Mouse (Mus musculus): ENCODE results near the gene Serhl. TPM values are rescaled to one million over a fixed set of nuclear protein-coding genes. Genes with fewer than 3 reads are reported as not detected.

The Serhl gene
- polyA plus RNA-seq, 1 experiment from 2014 or later, result 45.6 TPM

GRCm38 (mm10) chr15:83107814-83108213, 18.5 kb downstream of the Serhl start:
- Histone ChIP-seq H3K9ac (ENCODE audit: low read length) (no peak overlapping the region), H3K9me3 (ENCODE audit: control insufficient read depth, low read length) (no peaks in the 10 kb centered on the region), H3K4me2 (ENCODE audit: low read depth, severe bottlenecking) (no peak overlapping the region), H3K36me3 (ENCODE audit: control insufficient read depth, insufficient read depth, low read length) (no peaks in the 10 kb centered on the region), H3K4me3 (ENCODE audit: low read depth, low read length) (no peak overlapping the region), H3K27ac (replicated peaks; ENCODE audit: low read depth, low read length) (no peak overlapping the region), H3K4me1 (ENCODE audit: control insufficient read depth, insufficient read depth, low read length) (no peaks in the 10 kb centered on the region), H3K27me3 (ENCODE audit: control insufficient read depth, insufficient read depth, low read length) (no peaks in the 10 kb centered on the region)
- ATAC-seq (ENCODE audit: insufficient number of reproducible peaks, low FRiP score, low TSS enrichment, low read depth), result no peak
- WGBS, result 67% methylated on average over 6 of the region's 6 CpGs
- no peak for DNase-seq (ENCODE audit: low spot score)

- ATAC-seq (ENCODE audit: insufficient number of reproducible peaks, low FRiP score, low TSS enrichment, low read depth) (no peak), DNase-seq (ENCODE audit: low spot score) (no peak)
- WGBS, result 60% methylated on average over 6 of the region's 6 CpGs
Measured at GRCm38 (mm10) chr15:83111290-83111689, 22.0 kb downstream of the Serhl start.

GRCm38 (mm10) chr15:83111874-83112273, 22.6 kb downstream of the Serhl start:
- H3K4me2 ChIP-seq (ENCODE audit: low read depth, severe bottlenecking), result no peak overlapping the region
- 0 out of 2 replicates have a peak, but pooled peaks cover 2% of the 10 kb centered on the region for H3K4me1 ChIP-seq (ENCODE audit: control insufficient read depth, insufficient read depth, low read length)
- no peak for ATAC-seq (ENCODE audit: insufficient number of reproducible peaks, low FRiP score, low TSS enrichment, low read depth)
- no peaks in the 10 kb centered on the region for H3K36me3 ChIP-seq (ENCODE audit: control insufficient read depth, insufficient read depth, low read length)
- DNase-seq (ENCODE audit: low spot score), result no peak
- H3K27me3 ChIP-seq (ENCODE audit: control insufficient read depth, insufficient read depth, low read length), result no peaks in the 10 kb centered on the region
- H3K4me3 ChIP-seq (ENCODE audit: low read depth, low read length), result no peak overlapping the region
- H3K9ac ChIP-seq (ENCODE audit: low read length), result no peak overlapping the region
- WGBS, result 75% methylated on average over 7 of the region's 7 CpGs
- no peaks in the 10 kb centered on the region for H3K9me3 ChIP-seq (ENCODE audit: control insufficient read depth, low read length)
- no peak overlapping the region for H3K27ac ChIP-seq (replicated peaks; ENCODE audit: low read depth, low read length)

More at GRCm38 (mm10) chr15:83111290-83111689, 22.0 kb downstream of the Serhl start:
- 0 out of 2 replicates have a peak, but pooled peaks cover 2% of the 10 kb centered on the region for H3K4me1 ChIP-seq (ENCODE audit: control insufficient read depth, insufficient read depth, low read length)
- H3K9ac ChIP-seq (ENCODE audit: low read length), result no peak overlapping the region
- H3K4me2 ChIP-seq (ENCODE audit: low read depth, severe bottlenecking), result no peak overlapping the region
- no peaks in the 10 kb centered on the region for H3K27me3 ChIP-seq (ENCODE audit: control insufficient read depth, insufficient read depth, low read length)
- H3K27ac ChIP-seq (replicated peaks; ENCODE audit: low read depth, low read length), result no peak overlapping the region
- H3K9me3 ChIP-seq (ENCODE audit: control insufficient read depth, low read length), result no peaks in the 10 kb centered on the region
- H3K4me3 ChIP-seq (ENCODE audit: low read depth, low read length), result no peak overlapping the region
- no peaks in the 10 kb centered on the region for H3K36me3 ChIP-seq (ENCODE audit: control insufficient read depth, insufficient read depth, low read length)

GRCm38 (mm10) chr15:83112898-83113297, 23.6 kb downstream of the Serhl start:
- ATAC-seq (ENCODE audit: insufficient number of reproducible peaks, low FRiP score, low TSS enrichment, low read depth) (no peak), DNase-seq (ENCODE audit: low spot score) (peak; percentile 80)
- WGBS, result 14% methylated on average over 10 of the region's 11 CpGs
- Histone ChIP-seq H3K9me3 (ENCODE audit: control insufficient read depth, low read length) (no peaks in the 10 kb centered on the region), H3K9ac (ENCODE audit: low read length) (no peak overlapping the region), H3K4me1 (ENCODE audit: control insufficient read depth, insufficient read depth, low read length) (0 out of 2 replicates have a peak, but pooled peaks cover 2% of the 10 kb centered on the region), H3K27ac (replicated peaks; ENCODE audit: low read depth, low read length) (no peak overlapping the region), H3K36me3 (ENCODE audit: control insufficient read depth, insufficient read depth, low read length) (no peaks in the 10 kb centered on the region), H3K4me3 (ENCODE audit: low read depth, low read length) (no peak overlapping the region), H3K27me3 (ENCODE audit: control insufficient read depth, insufficient read depth, low read length) (no peaks in the 10 kb centered on the region), H3K4me2 (ENCODE audit: low read depth, severe bottlenecking) (no peak overlapping the region)

- Histone ChIP-seq H3K27ac (replicated peaks; ENCODE audit: low read depth, low read length) (no peak overlapping the region), H3K4me1 (ENCODE audit: control insufficient read depth, insufficient read depth, low read length) (0 out of 2 replicates have a peak, but pooled peaks cover 2% of the 10 kb centered on the region), H3K4me2 (ENCODE audit: low read depth, severe bottlenecking) (no peak overlapping the region), H3K36me3 (ENCODE audit: control insufficient read depth, insufficient read depth, low read length) (peaks cover 3% of the 10 kb centered on the region; the same call in 1 of the 2 replicates), H3K4me3 (ENCODE audit: low read depth, low read length) (no peak overlapping the region), H3K9me3 (ENCODE audit: control insufficient read depth, low read length) (no peaks in the 10 kb centered on the region), H3K27me3 (ENCODE audit: control insufficient read depth, insufficient read depth, low read length) (no peaks in the 10 kb centered on the region), H3K9ac (ENCODE audit: low read length) (no peak overlapping the region)
- no peak for ATAC-seq (ENCODE audit: insufficient number of reproducible peaks, low FRiP score, low TSS enrichment, low read depth)
- DNase-seq (ENCODE audit: low spot score), result no peak
- WGBS, result 71% methylated on average over 9 of the region's 9 CpGs
Measured at GRCm38 (mm10) chr15:83114106-83114505, 24.8 kb downstream of the Serhl start.

GRCm38 (mm10) chr15:83115071-83115470, 25.8 kb downstream of the Serhl start:
- Histone ChIP-seq H3K27me3 (ENCODE audit: control insufficient read depth, insufficient read depth, low read length) (no peaks in the 10 kb centered on the region), H3K9me3 (ENCODE audit: control insufficient read depth, low read length) (no peaks in the 10 kb centered on the region), H3K4me3 (ENCODE audit: low read depth, low read length) (no peak overlapping the region), H3K36me3 (ENCODE audit: control insufficient read depth, insufficient read depth, low read length) (peaks cover 6% of the 10 kb centered on the region; the same call in 1 of the 2 replicates), H3K4me2 (ENCODE audit: low read depth, severe bottlenecking) (no peak overlapping the region), H3K9ac (ENCODE audit: low read length) (no peak overlapping the region), H3K4me1 (ENCODE audit: control insufficient read depth, insufficient read depth, low read length) (0 out of 2 replicates have a peak, but pooled peaks cover 2% of the 10 kb centered on the region), H3K27ac (replicated peaks; ENCODE audit: low read depth, low read length) (no peak overlapping the region)
- no peak for ATAC-seq (ENCODE audit: insufficient number of reproducible peaks, low FRiP score, low TSS enrichment, low read depth)
- no peak for DNase-seq (ENCODE audit: low spot score)
- WGBS, result 89% methylated on average over 6 of the region's 6 CpGs

- no peaks in the 10 kb centered on the region for H3K9me3 ChIP-seq (ENCODE audit: control insufficient read depth, low read length)
- WGBS, result 82% methylated on average over 7 of the region's 7 CpGs
- H3K27me3 ChIP-seq (ENCODE audit: control insufficient read depth, insufficient read depth, low read length), result no peaks in the 10 kb centered on the region
- no peak overlapping the region for H3K9ac ChIP-seq (ENCODE audit: low read length)
- H3K4me2 ChIP-seq (ENCODE audit: low read depth, severe bottlenecking), result no peak overlapping the region
- H3K36me3 ChIP-seq (ENCODE audit: control insufficient read depth, insufficient read depth, low read length), result peaks cover 6% of the 10 kb centered on the region; the same call in 1 of the 2 replicates
- no peak overlapping the region for H3K4me3 ChIP-seq (ENCODE audit: low read depth, low read length)
- H3K27ac ChIP-seq (replicated peaks; ENCODE audit: low read depth, low read length), result no peak overlapping the region
- DNase-seq (ENCODE audit: low spot score) (no peak), ATAC-seq (ENCODE audit: insufficient number of reproducible peaks, low FRiP score, low TSS enrichment, low read depth) (no peak)
- peaks cover 3% of the 10 kb centered on the region; the same call in 1 of the 2 replicates for H3K4me1 ChIP-seq (ENCODE audit: control insufficient read depth, insufficient read depth, low read length)
Measured at GRCm38 (mm10) chr15:83118360-83118759, 29.1 kb downstream of the Serhl start.

GRCm38 (mm10) chr15:83121709-83122565, 32.6 kb downstream of the Serhl start:
- H3K27me3 ChIP-seq (ENCODE audit: control insufficient read depth, insufficient read depth, low read length), result no peaks in the 10 kb centered on the region
- DNase-seq (ENCODE audit: low spot score), result peak; percentile 49
- peaks cover 3% of the 10 kb centered on the region; the same call in 1 of the 2 replicates for H3K4me1 ChIP-seq (ENCODE audit: control insufficient read depth, insufficient read depth, low read length)
- peak; percentile 41; the same call in 1 of the 2 replicates for ATAC-seq (ENCODE audit: insufficient number of reproducible peaks, low FRiP score, low TSS enrichment, low read depth)
- H3K4me3 ChIP-seq (ENCODE audit: low read depth, low read length), result peak overlapping the region; percentile 89
- peak overlapping the region; percentile 78 for H3K4me2 ChIP-seq (ENCODE audit: low read depth, severe bottlenecking)
- H3K36me3 ChIP-seq (ENCODE audit: control insufficient read depth, insufficient read depth, low read length), result peaks cover 14% of the 10 kb centered on the region; the same call in 1 of the 2 replicates
- peak overlapping the region; percentile 56 for H3K9ac ChIP-seq (ENCODE audit: low read length)
- 0 out of 2 replicates have a peak overlapping the region, but pooled peaks have one; percentile 30 for H3K27ac ChIP-seq (replicated peaks; ENCODE audit: low read depth, low read length)
- H3K9me3 ChIP-seq (ENCODE audit: control insufficient read depth, low read length), result no peaks in the 10 kb centered on the region
- 4% methylated on average over 39 of the region's 43 CpGs for WGBS

Measured in limb, embryonic 11.5 days (tissue).